Comparison of ENCODE assay signal across 9 mouse cellular contexts in genomic region chr5:103680381-103680780, GRCm38 (mm10). TPM values are rescaled to one million over a fixed set of nuclear protein-coding genes. Genes with fewer than 3 reads are reported as not detected.
DNase-seq lines count a peak whose midpoint lies in the region; ATAC-seq and TF ChIP-seq lines count a peak whose summit lies in the region.
"Had no signal": no experiment of that assay in that cellular context is flagged by ENCODE, and none has a peak within 500 bp of the region (broad histone marks: within the 10 kb centered on the region; RNA-seq: fewer than 3 reads in every experiment).

No protein-coding gene starts in this region.

- no peak overlapping the region for H3K27ac ChIP-seq in heart, embryonic 12.5 days (ENCODE audit: poor library complexity, severe bottlenecking)
- H3K27ac ChIP-seq: limb, embryonic 15.5 days had no signal

- H3K36me3 ChIP-seq in heart, embryonic 12.5 days: no peaks in the 10 kb centered on the region
- H3K36me3 ChIP-seq: limb, embryonic 15.5 days had no signal

- ATAC-seq in heart, embryonic 12.5 days (ENCODE audit: insufficient number of reproducible peaks, low FRiP score): no peak

- DNase-seq in heart, adult 11 months: peak; percentile 95
- DNase-seq in NIH3T3 (ENCODE audit: low read depth): peak; percentile 89
- peak; percentile 81 for DNase-seq in cerebellum, adult 9-10 months
- DNase-seq in gastrocnemius, postnatal 25 days: peak; percentile 66
- DNase-seq in layer of hippocampus, adult 11-12 months (ENCODE audit: low spot score): peak; percentile 76
- DNase-seq in lung, adult 2 months: peak; percentile 67
- peak; percentile 65 for DNase-seq in spleen, adult 12 weeks (ENCODE audit: low spot score)

- peak; percentile 90 for TF ChIP-seq CTCF in lung, adult 2 months (IDR thresholded peaks at IDR 0.05; ENCODE audit: insufficient read depth, low read length)

- TF ChIP-seq POLR2A in lung, adult 2 months (IDR thresholded peaks at IDR 0.05; ENCODE audit: borderline replicate concordance, extremely low read depth, low read depth, low read length): no peak

- 34% methylated on average over 4 of the region's 4 CpGs for WGBS in heart, embryonic 12.5 days
- 43% methylated on average over 4 of the region's 4 CpGs for WGBS in lung, adult 2 months

- no peaks in the 10 kb centered on the region for H3K9me3 ChIP-seq in heart, embryonic 12.5 days (replicated peaks)
- H3K9me3 ChIP-seq: limb, embryonic 15.5 days had no signal

- no peak overlapping the region for H3K4me3 ChIP-seq in heart, embryonic 12.5 days
- H3K4me3 ChIP-seq in lung, adult 2 months (replicated peaks; ENCODE audit: extremely low read depth, low read depth, low read length): no peak overlapping the region
- H3K4me3 ChIP-seq: limb, embryonic 15.5 days had no signal

- no peaks in the 10 kb centered on the region for H3K27me3 ChIP-seq in heart, embryonic 12.5 days (replicated peaks)
- H3K27me3 ChIP-seq: limb, embryonic 15.5 days had no signal

- no peaks in the 10 kb centered on the region for H3K4me1 ChIP-seq in heart, embryonic 12.5 days (replicated peaks)
- H3K4me1 ChIP-seq in lung, adult 2 months (ENCODE audit: control insufficient read depth, insufficient read depth, low read length): no peaks in the 10 kb centered on the region
- H3K4me1 ChIP-seq: limb, embryonic 15.5 days had no signal

- no peak overlapping the region for H3K4me2 ChIP-seq in heart, embryonic 12.5 days
- H3K4me2 ChIP-seq: limb, embryonic 15.5 days had no signal

- no peak overlapping the region for H3K9ac ChIP-seq in heart, embryonic 12.5 days
- H3K9ac ChIP-seq: limb, embryonic 15.5 days had no signal

RNA-seq across cellular contexts. Expression of gene Aff1, which starts 11.8 kb away (rescaled TPM):
- 11.4 and 13.4 TPM in 2 replicates for polyA plus RNA-seq in heart, embryonic 12.5 days (2016; fragmentation: Nextera tagmentation; extraction: Ambion mirVana)
- 10 to 100 TPM; 28.2 to 32.7 TPM for total RNA-seq in gastrocnemius, postnatal 25 days (2021)
- 15.3 and 19.2 TPM in 2 replicates for polyA plus RNA-seq in lung, adult 2 months (2012; rRNA removed)

RNA-seq across cellular contexts. Expression of gene 1700016H13Rik, which starts 24.6 kb away (rescaled TPM):
- polyA plus RNA-seq in heart, embryonic 12.5 days (2016; fragmentation: Nextera tagmentation; extraction: Ambion mirVana): 0.18 and 0.26 TPM in 2 replicates
- total RNA-seq in gastrocnemius, postnatal 25 days (2021): under 1 TPM; 0.31 to 0.72 TPM
- polyA plus RNA-seq in lung, adult 2 months (2012; rRNA removed): 0.16 and 0.21 TPM in 2 replicates

RNA-seq across cellular contexts. Expression of gene Slc10a6, which starts 51.2 kb away (rescaled TPM):
- 0.20 and 0.26 TPM in 2 replicates for polyA plus RNA-seq in heart, embryonic 12.5 days (2016; fragmentation: Nextera tagmentation; extraction: Ambion mirVana)
- 1 to 10 TPM in 1 of 2 experiments, under 1 TPM in 1; 0.82 to 1.7 TPM for total RNA-seq in gastrocnemius, postnatal 25 days (2021)
- polyA plus RNA-seq in lung, adult 2 months (2012; rRNA removed): 18.7 and 20.6 TPM in 2 replicates

Comparison
In these comparisons a context has a peak if more than half of its experiments do, and no peak if none do; other contexts are left out.
1. RNA of gene Slc10a6, which starts 51.2 kb away (polyA plus RNA-seq): 18.7 to 20.6 TPM in lung, adult 2 months; 0.20 to 0.26 TPM in heart, embryonic 12.5 days; every median in the first group is over 10 times any median in the second.
2. Peak in every context shown above with its lines, with median percentiles within 50 percentile points of each other: DNase-seq.